Mouse (Mus musculus) neural tube, embryonic 10.5 days (tissue): ENCODE results near the gene Uhrf2.

Experiments
- DNase-seq: peaks from one replicate; pipeline ENCODE4 v3.0.0-alpha.2; 2017; ENCODE audit warnings: low spot score; ENCODE audit errors: extremely low spot score

Gene Uhrf2

DNA sequence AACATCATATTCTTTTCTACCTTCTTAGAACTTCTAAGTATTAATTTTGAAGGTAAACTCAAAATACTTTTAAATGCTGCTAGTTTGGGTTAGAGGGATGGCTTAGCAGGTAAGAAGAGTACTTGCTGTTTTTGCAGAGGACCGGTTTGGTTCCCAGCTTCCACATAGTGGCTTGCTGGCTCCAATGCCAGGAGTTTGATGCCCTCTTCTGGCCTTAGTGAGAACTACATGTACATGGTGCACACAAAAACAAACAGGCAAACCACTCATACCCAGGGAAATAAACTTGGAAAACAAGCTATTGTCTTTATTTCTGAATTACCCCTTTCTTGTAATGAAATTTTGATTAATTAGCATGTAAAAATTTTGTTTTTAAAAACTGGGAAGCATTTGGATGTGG is 15.5 kb downstream of the Uhrf2 start:
- no peak for DNase-seq

DNA sequence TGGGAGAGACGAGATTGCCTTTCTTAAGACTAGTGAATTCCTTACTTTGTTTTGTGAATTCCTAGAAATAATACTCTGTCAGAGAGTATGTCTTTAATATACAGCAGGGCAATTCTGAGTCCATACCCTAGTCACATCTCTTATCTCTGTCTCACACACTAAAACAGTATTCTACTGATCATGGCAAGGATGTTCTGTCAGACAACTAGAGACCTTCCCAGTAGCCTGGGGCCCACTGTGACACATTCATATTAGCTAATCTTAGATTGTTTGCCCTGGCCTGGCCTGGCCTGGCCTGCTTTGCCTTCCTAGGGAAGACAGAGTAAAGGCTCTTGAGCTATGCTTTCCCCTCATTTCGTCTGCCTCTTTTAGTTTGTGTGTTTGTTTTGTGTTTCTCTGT is 20.3 kb downstream of the Uhrf2 start:
- DNase-seq: no peak

GRCm38 (mm10) chr19:30051479-30051878 is 21.2 kb downstream of the Uhrf2 start:
- DNase-seq: no peak

DNA sequence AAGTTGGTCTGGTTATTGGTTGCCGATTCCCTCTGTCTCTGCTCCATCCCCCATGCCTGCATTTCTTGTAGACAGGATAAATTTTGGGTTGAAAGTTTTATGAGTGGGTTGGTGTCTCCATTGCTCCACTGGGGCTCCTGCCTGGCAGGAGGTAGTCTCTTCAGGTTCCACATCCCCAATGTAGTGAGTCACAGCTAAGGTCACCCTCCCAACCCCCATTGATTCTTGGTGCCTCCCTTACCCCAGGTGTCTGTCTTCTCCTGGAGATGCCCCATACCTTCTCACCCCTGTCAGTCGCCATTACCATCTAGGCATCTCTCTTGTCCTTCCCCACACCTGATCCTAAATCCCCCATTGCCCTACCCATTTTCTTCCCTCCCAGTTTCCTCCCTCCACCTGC is 23.9 kb downstream of the Uhrf2 start:
- no peak for DNase-seq

- no peak for DNase-seq
Measured at GRCm38 (mm10) chr19:30065797-30066196, 35.5 kb downstream of the Uhrf2 start.

- DNase-seq: no peak
Measured at GRCm38 (mm10) chr19:30090163-30090562, 59.9 kb downstream of the Uhrf2 start.

DNA sequence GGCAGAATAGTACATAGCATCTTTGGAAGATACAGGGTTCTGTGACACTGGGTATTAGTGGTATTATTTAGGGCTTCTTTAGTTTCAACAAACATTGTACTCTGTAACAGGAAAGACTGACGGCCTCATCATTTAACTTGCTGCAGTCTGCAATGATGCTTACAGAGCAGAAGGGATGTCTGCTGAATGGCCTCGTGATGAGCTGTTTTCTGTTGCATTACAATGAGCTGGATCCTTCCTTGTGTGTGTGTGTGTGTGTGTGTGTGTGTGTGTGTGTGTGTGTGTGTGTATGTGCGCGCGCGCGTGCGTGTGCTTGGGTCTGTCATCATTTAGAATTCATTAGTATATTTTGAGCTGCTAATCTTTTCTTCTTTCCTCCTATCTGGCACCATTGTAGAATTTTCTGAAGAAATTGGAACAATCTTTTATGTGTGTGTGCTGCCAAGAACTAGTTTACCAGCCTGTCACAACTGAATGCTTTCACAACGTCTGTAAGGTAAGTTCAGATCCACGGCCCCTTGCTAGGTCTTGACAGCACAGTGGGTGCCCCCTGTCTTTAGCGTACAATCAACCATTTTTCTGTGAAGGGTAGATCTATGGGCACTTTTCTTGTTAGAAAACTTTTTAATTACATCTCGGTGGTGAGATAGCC is 61.5 kb downstream of the Uhrf2 start:
- no peak for DNase-seq

DNA sequence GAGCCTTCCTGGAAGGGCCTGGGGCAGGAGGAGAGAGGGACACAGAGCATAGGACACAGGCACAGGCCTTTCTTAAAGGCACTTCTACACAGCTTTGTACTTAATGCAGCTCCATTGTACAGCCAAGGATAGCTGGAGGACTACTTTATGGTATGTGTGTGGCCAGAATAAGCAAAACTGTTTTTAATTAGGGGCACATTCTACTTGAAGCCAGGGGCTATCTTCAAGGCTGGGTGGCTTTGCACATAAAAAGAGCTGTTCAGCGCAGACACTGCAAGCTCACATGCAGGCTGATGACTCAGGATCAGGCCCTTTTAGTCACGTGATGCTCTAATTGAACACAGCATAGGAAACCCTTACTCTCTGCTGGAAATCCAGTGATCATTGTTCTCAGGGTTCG is 65.9 kb downstream of the Uhrf2 start:
- DNase-seq: no peak

GRCm38 (mm10) chr19:30097039-30097438 is 66.7 kb downstream of the Uhrf2 start:
- DNase-seq: no peak

GRCm38 (mm10) chr19:30100571-30100970 is 70.3 kb downstream of the Uhrf2 start:
- DNase-seq: no peak

- no peak for DNase-seq
Measured at GRCm38 (mm10) chr19:30102620-30103019, 72.3 kb downstream of the Uhrf2 start.

DNA sequence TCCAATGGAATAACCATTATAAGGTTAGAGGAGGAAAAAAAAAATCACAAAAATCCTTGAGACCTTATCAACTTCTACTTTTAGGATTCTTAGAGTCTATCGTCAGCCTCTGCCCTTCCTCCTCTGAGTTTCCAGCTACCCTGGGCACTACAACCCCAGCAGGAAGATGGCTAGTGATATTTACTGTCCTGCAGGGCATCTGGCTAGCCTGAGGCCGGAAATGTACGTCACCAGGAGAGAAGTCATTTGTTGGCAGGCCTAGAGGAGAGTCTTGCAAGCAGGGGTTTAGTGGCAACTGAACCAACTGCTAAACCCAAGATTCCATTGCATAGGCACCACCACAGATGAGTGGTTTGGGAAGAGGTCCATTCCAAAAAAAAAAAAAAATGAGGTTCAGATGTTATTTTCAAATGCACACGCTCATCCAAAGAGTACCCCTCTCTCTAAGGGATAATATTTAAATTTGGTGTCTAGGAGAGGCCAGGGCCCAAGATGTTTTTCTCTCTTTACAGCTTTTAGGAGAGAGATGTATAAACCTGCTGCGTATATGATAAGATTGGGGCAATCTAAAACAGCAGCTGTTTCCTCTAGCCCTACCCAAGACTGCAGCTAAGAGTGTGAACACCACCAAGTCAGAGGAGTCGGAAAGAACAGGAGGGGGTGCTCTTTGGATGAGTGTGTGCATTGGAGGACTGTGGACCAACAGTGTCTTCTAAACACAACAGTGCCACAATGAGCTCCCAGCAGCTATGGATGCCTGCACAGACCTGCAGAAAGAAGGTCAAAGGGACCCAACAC is 74.9 kb downstream of the Uhrf2 start:
- DNase-seq: no peak

- no peak for DNase-seq
Measured at GRCm38 (mm10) chr19:30107221-30107845, 77.0 kb downstream of the Uhrf2 start.

DNA sequence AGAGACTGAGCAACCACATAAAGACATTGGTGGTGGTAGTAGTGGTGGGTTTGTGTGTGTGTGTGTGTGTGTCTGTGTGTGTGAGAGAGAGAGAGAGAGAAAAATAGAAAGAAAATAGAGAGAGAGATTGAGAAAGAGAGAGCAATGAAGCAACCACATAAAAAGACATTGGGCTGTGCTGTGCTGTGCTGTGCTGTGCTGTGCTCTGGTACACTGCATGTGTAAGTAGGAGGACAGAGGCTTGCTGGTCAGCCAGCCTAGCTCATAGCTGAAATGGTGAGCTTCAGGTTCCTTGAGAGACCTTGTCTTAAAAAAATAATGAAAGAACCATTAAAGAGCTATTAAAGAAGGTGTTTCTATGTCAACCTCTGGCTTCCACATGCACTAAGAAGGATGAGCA is 78.3 kb downstream of the Uhrf2 start:
- no peak for DNase-seq

- no peak for DNase-seq
Measured at GRCm38 (mm10) chr19:30109122-30109521, 78.8 kb downstream of the Uhrf2 start.

- DNase-seq: no peak
Measured at GRCm38 (mm10) chr19:30111421-30111820, 81.1 kb downstream of the Uhrf2 start.

- no peak for DNase-seq
Measured at GRCm38 (mm10) chr19:30112961-30113688, 82.8 kb downstream of the Uhrf2 start.

DNA sequence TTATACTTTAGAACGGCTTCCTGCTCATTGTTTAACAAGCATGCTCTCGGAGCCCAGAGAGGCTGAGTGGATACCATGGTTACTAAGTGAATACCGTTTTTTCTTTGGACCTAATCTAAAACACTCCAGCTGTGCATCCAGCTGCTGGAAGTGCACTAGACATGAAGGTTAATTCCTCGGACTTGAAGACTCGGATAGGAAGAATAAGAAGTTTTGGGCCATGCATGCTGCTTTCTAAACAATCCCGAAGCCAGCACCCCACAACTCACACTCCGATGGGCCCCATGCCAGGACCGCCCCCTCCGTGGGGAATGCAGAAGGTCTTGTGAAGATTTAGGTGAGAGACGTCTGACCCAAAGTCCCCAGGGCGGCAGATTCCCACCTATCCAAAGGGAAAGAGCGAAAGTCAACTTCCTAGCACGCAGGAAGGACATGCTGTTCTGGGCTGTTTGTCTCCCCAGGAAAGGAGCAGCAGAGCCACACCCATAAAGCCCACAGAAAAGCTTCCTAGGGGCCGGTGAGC is 84.7 kb downstream of the Uhrf2 start:
- no peak for DNase-seq

GRCm38 (mm10) chr19:30115606-30116005 is 85.3 kb downstream of the Uhrf2 start:
- no peak for DNase-seq

GRCm38 (mm10) chr19:30117241-30117640 is 86.9 kb downstream of the Uhrf2 start:
- DNase-seq: no peak

DNA sequence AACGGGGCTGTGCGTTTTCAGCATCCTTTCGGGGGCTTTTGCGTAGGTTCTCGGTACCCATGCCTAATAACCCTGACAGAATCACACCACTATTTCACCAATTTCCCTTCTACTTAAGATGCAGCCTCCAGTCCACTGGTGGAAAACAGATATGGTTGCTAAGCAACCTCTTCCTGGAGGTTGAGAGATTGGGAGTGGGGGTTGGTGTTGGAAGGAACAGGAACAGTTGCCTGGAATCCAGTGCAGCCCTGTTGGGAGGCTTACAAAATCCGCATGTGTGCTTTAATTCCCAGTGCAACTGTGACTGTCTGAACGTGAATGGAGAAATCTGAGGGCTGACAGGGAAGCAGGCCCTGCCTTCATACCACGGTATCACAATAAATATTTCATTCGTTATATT is 87.5 kb downstream of the Uhrf2 start:
- DNase-seq: no peak
